Mouse (Mus musculus): ENCODE measurements at regions not wholly inside any gene's neighbourhood (a gene's known extent, or its start where the extent isn't known, plus 50 kb on each side); places are given as distances from the start of the nearest gene placed in this dataset.
"Not testable (repeated sequence)": the region's sequence is repeated elsewhere in the genome, so short reads cannot be mapped to it uniquely, and the experiment has no call there.

- ATAC-seq = not testable (repeated sequence)
These were observed 261.5 kb upstream of the Kdm8 start for GRCm38 (mm10) chr7:125183011-125183410.

GRCm38 (mm10) chr7:125185037-125185679 is 259.3 kb upstream of the Kdm8 start:
- ATAC-seq = no peak

- no peak for ATAC-seq
These were observed 257.3 kb upstream of the Kdm8 start for GRCm38 (mm10) chr7:125187011-125187740.

GRCm38 (mm10) chr7:125188986-125189385 is 255.5 kb upstream of the Kdm8 start:
- no peak for ATAC-seq

- peak; percentile 88 for ATAC-seq
These were observed 254.4 kb upstream of the Kdm8 start for GRCm38 (mm10) chr7:125190067-125190466.

GRCm38 (mm10) chr7:125191313-125191712 is 253.2 kb upstream of the Kdm8 start:
- no peak for ATAC-seq

- no peak for ATAC-seq
These were observed 233.0 kb upstream of the Kdm8 start for GRCm38 (mm10) chr7:125211346-125211973.

GRCm38 (mm10) chr7:125214036-125214435 is 230.4 kb upstream of the Kdm8 start:
- ATAC-seq = no peak

- ATAC-seq = no peak
These were observed 226.8 kb upstream of the Kdm8 start for GRCm38 (mm10) chr7:125217630-125218029.

- no peak for ATAC-seq
These were observed 221.8 kb upstream of the Kdm8 start for GRCm38 (mm10) chr7:125222684-125223083.

GRCm38 (mm10) chr7:125234911-125235310 is 209.6 kb upstream of the Kdm8 start:
- no peak for ATAC-seq

- ATAC-seq = no peak
These were observed 207.4 kb upstream of the Kdm8 start for GRCm38 (mm10) chr7:125237026-125237425.

GRCm38 (mm10) chr7:125243021-125243420 is 201.5 kb upstream of the Kdm8 start:
- no peak for ATAC-seq

GRCm38 (mm10) chr7:125248386-125248785 is 196.1 kb upstream of the Kdm8 start:
- no peak for ATAC-seq

GRCm38 (mm10) chr7:125250385-125250784 is 194.1 kb upstream of the Kdm8 start:
- no peak for ATAC-seq

GRCm38 (mm10) chr7:125250970-125251585 is 193.4 kb upstream of the Kdm8 start:
- no peak for ATAC-seq

GRCm38 (mm10) chr7:125254302-125254701 is 190.2 kb upstream of the Kdm8 start:
- no peak for ATAC-seq

- ATAC-seq = no peak
These were observed 185.5 kb upstream of the Kdm8 start for GRCm38 (mm10) chr7:125259016-125259415.

- no peak for ATAC-seq
These were observed 182.3 kb upstream of the Kdm8 start for GRCm38 (mm10) chr7:125262133-125262532.

GRCm38 (mm10) chr7:125262672-125263365 is 181.7 kb upstream of the Kdm8 start:
- ATAC-seq = no peak

GRCm38 (mm10) chr7:125263756-125264155 is 180.7 kb upstream of the Kdm8 start:
- ATAC-seq = no peak

- no peak for ATAC-seq
These were observed 173.8 kb upstream of the Kdm8 start for GRCm38 (mm10) chr7:125270711-125271110.

- ATAC-seq = no peak
These were observed 173.1 kb upstream of the Kdm8 start for GRCm38 (mm10) chr7:125271356-125271755.

Measured in inflammation-experienced regulatory T-cells, adult 6 months (primary cell).